Comparison of ENCODE assay signal across 8 mouse cellular contexts in genomic region chr9:65664163-65664562, GRCm38 (mm10). TPM values are rescaled to one million over a fixed set of nuclear protein-coding genes. Genes with fewer than 3 reads are reported as not detected.
DNase-seq lines count a peak whose midpoint lies in the region; ATAC-seq and TF ChIP-seq lines count a peak whose summit lies in the region.
"Had no signal": no experiment of that assay in that cellular context is flagged by ENCODE, and none has a peak within 500 bp of the region (broad histone marks: within the 10 kb centered on the region; RNA-seq: fewer than 3 reads in every experiment).

No protein-coding gene starts in this region.

- no peak overlapping the region for H3K4me2 ChIP-seq in embryonic facial prominence, embryonic 14.5 days (ENCODE audit: low read depth, low read length)
- no peak overlapping the region for H3K4me2 ChIP-seq in intestine, postnatal 0 days (replicated peaks; ENCODE audit: low read depth)
- H3K4me2 ChIP-seq in lung, embryonic 16.5 days (ENCODE audit: low read depth, low read length): no peak overlapping the region
- H3K4me2 ChIP-seq: neural tube, embryonic 12.5 days had no signal

- DNase-seq in ovary, postnatal 10 days (ENCODE audit: low spot score): peak; percentile 46
- DNase-seq in ovary, adult 18-20 months (ENCODE audit: low spot score): no peak
- DNase-seq in adipocyte (ENCODE audit: low spot score): peak; percentile 54
- peak; percentile 67 for DNase-seq in embryonic facial prominence, embryonic 14.5 days (ENCODE audit: low spot score)

- WGBS in embryonic facial prominence, embryonic 14.5 days: 0% methylated on average over 3 of the region's 3 CpGs
- WGBS in intestine, postnatal 0 days: 3% methylated on average over 3 of the region's 3 CpGs
- 0% methylated on average over 3 of the region's 3 CpGs for WGBS in lung, embryonic 16.5 days
- 6% methylated on average over 3 of the region's 3 CpGs for WGBS in small intestine, adult 2 months

- ATAC-seq in embryonic facial prominence, embryonic 14.5 days (ENCODE audit: low read depth): peak; percentile 37; the same call in 1 of the 2 replicates
- peak; percentile 18; the same call in 1 of the 2 replicates for ATAC-seq in intestine, postnatal 0 days
- peak; percentile 35; the same call in 1 of the 2 replicates for ATAC-seq in lung, embryonic 16.5 days (ENCODE audit: low read depth)

- no peaks in the 10 kb centered on the region for H3K9me3 ChIP-seq in embryonic facial prominence, embryonic 14.5 days (ENCODE audit: control insufficient read depth, low read length)
- no peaks in the 10 kb centered on the region for H3K9me3 ChIP-seq in intestine, postnatal 0 days (ENCODE audit: control insufficient read depth)
- no peaks in the 10 kb centered on the region for H3K9me3 ChIP-seq in lung, embryonic 16.5 days (ENCODE audit: control insufficient read depth, low read length)
- H3K9me3 ChIP-seq: neural tube, embryonic 12.5 days had no signal

- no peak overlapping the region for H3K27ac ChIP-seq in embryonic facial prominence, embryonic 14.5 days (replicated peaks; ENCODE audit: low read depth, low read length)
- no peak overlapping the region for H3K27ac ChIP-seq in intestine, postnatal 0 days (ENCODE audit: low read depth, low read length)
- H3K27ac ChIP-seq in lung, embryonic 16.5 days (ENCODE audit: low read length): no peak overlapping the region
- H3K27ac ChIP-seq in small intestine, adult 2 months (ENCODE audit: insufficient read depth, low read depth, low read length): no peak overlapping the region
- H3K27ac ChIP-seq: neural tube, embryonic 12.5 days had no signal

- no peaks in the 10 kb centered on the region for H3K4me1 ChIP-seq in embryonic facial prominence, embryonic 14.5 days (ENCODE audit: control insufficient read depth, insufficient read depth, low read length)
- no peaks in the 10 kb centered on the region for H3K4me1 ChIP-seq in intestine, postnatal 0 days (replicated peaks; ENCODE audit: control insufficient read depth, insufficient read depth, low read length)
- no peaks in the 10 kb centered on the region for H3K4me1 ChIP-seq in lung, embryonic 16.5 days (replicated peaks; ENCODE audit: control insufficient read depth, insufficient read depth, low read length)
- H3K4me1 ChIP-seq in small intestine, adult 2 months (ENCODE audit: control insufficient read depth, insufficient read depth, insufficient read length, low read length): no peaks in the 10 kb centered on the region
- H3K4me1 ChIP-seq: neural tube, embryonic 12.5 days had no signal

- no peaks in the 10 kb centered on the region for H3K27me3 ChIP-seq in embryonic facial prominence, embryonic 14.5 days (replicated peaks; ENCODE audit: control insufficient read depth, insufficient read depth, low read length)
- no peaks in the 10 kb centered on the region for H3K27me3 ChIP-seq in intestine, postnatal 0 days (replicated peaks; ENCODE audit: control insufficient read depth, insufficient read depth, low read length)
- H3K27me3 ChIP-seq in lung, embryonic 16.5 days (ENCODE audit: control insufficient read depth, insufficient read depth, low read depth, low read length): no peaks in the 10 kb centered on the region
- H3K27me3 ChIP-seq in small intestine, adult 2 months (ENCODE audit: control insufficient read depth, insufficient read depth, low read length): no peaks in the 10 kb centered on the region
- H3K27me3 ChIP-seq: neural tube, embryonic 12.5 days had no signal

- TF ChIP-seq CTCF in intestine, postnatal 0 days (IDR thresholded peaks at IDR 0.05; ENCODE audit: low read depth): peak; percentile 95
- peak; percentile 77; the same call in 1 of the 2 replicates for TF ChIP-seq CTCF in small intestine, adult 2 months (IDR thresholded peaks at IDR 0.05; ENCODE audit: extremely low read depth, insufficient read length, insufficient replicate concordance, low read depth, low read length)

- no peak for TF ChIP-seq POLR2A in small intestine, adult 2 months (IDR thresholded peaks at IDR 0.05; ENCODE audit: low read depth, low read length)

- no peak overlapping the region for H3K9ac ChIP-seq in embryonic facial prominence, embryonic 14.5 days (ENCODE audit: low read depth, low read length)
- H3K9ac ChIP-seq in intestine, postnatal 0 days (ENCODE audit: low read depth, low read length): no peak overlapping the region
- H3K9ac ChIP-seq in lung, embryonic 16.5 days (ENCODE audit: low read length): no peak overlapping the region
- H3K9ac ChIP-seq: neural tube, embryonic 12.5 days had no signal

- H3K36me3 ChIP-seq in embryonic facial prominence, embryonic 14.5 days (ENCODE audit: control insufficient read depth, insufficient read depth, low read length): no peaks in the 10 kb centered on the region
- no peaks in the 10 kb centered on the region for H3K36me3 ChIP-seq in intestine, postnatal 0 days (ENCODE audit: control insufficient read depth, insufficient read depth)
- H3K36me3 ChIP-seq in lung, embryonic 16.5 days (ENCODE audit: control insufficient read depth, insufficient read depth, low read length): no peaks in the 10 kb centered on the region
- no peaks in the 10 kb centered on the region for H3K36me3 ChIP-seq in small intestine, adult 2 months (ENCODE audit: control insufficient read depth, insufficient read depth, low read length)
- H3K36me3 ChIP-seq: neural tube, embryonic 12.5 days had no signal

- H3K4me3 ChIP-seq in embryonic facial prominence, embryonic 14.5 days (ENCODE audit: low read depth, low read length): no peak overlapping the region
- H3K4me3 ChIP-seq in intestine, postnatal 0 days (ENCODE audit: low read depth, low read length): no peak overlapping the region
- H3K4me3 ChIP-seq in lung, embryonic 16.5 days (ENCODE audit: low read length): no peak overlapping the region
- H3K4me3 ChIP-seq in small intestine, adult 2 months (ENCODE audit: low read depth, low read length): no peak overlapping the region
- H3K4me3 ChIP-seq: neural tube, embryonic 12.5 days had no signal

RNA-seq across cellular contexts. Expression of gene Oaz2, which starts 3.6 kb away (rescaled TPM):
- 203 and 214 TPM in 2 replicates for polyA plus RNA-seq in embryonic facial prominence, embryonic 14.5 days (2014; fragmentation: Nextera tagmentation; extraction: Ambion mirVana)
- polyA plus RNA-seq in intestine, postnatal 0 days (2015; fragmentation: Nextera tagmentation; extraction: Ambion mirVana): 141 and 152 TPM in 2 replicates
- polyA plus RNA-seq in lung, embryonic 16.5 days (2015; fragmentation: Nextera tagmentation; extraction: Ambion mirVana): 455 and 472 TPM in 2 replicates
- polyA plus RNA-seq in small intestine, adult 2 months (2012; rRNA removed): 36.0 and 39.7 TPM in 2 replicates

RNA-seq across cellular contexts. Expression of gene Rbpms2, which starts 34.7 kb away (rescaled TPM):
- polyA plus RNA-seq in embryonic facial prominence, embryonic 14.5 days (2014; fragmentation: Nextera tagmentation; extraction: Ambion mirVana): 13.6 and 13.8 TPM in 2 replicates
- 21.4 and 22.1 TPM in 2 replicates for polyA plus RNA-seq in intestine, postnatal 0 days (2015; fragmentation: Nextera tagmentation; extraction: Ambion mirVana)
- 10.8 and 14.1 TPM in 2 replicates for polyA plus RNA-seq in lung, embryonic 16.5 days (2015; fragmentation: Nextera tagmentation; extraction: Ambion mirVana)
- polyA plus RNA-seq in small intestine, adult 2 months (2012; rRNA removed): 18.4 and 22.5 TPM in 2 replicates
